Mouse (Mus musculus) kidney, embryonic 16.5 days (tissue): ENCODE measurements around the gene Isoc2b. TPM values are rescaled to one million over a fixed set of nuclear protein-coding genes. Genes with fewer than 3 reads are reported as not detected.

Experiments used
- ATAC-seq: fragments of 200-750 bp; cut with Nextera tagmentation; 2 replicates; pipeline ENCODE4 v1.8.0; 2017; ENCODE audit warnings: moderate TSS enrichment; ENCODE audit not compliant: low FRiP score, low TSS enrichment
- H3K27ac ChIP-seq: fragments of 300-500 bp; sonication (generic); 2 replicates; pipeline ENCODE4 v1.5.1; 2014; ENCODE audit warnings: low read length
- H3K27me3 ChIP-seq: fragments of 300-500 bp; sonication (generic); 2 replicates; pipeline ENCODE4 v1.6.1; 2014; ENCODE audit warnings: low read length, control low read depth, mixed read lengths; ENCODE audit not compliant: insufficient read depth
- H3K36me3 ChIP-seq: fragments of 300-500 bp; sonication (generic); 2 replicates; pipeline ENCODE4 v1.6.1; 2014; ENCODE audit warnings: low read length, control low read depth, mixed read lengths; ENCODE audit not compliant: insufficient read depth
- H3K4me1 ChIP-seq: fragments of 300-500 bp; sonication (generic); 2 replicates; pipeline ENCODE4 v1.6.1; 2014; ENCODE audit warnings: low read length, control low read depth, mixed read lengths; ENCODE audit not compliant: insufficient read depth
- H3K4me2 ChIP-seq: fragments of 300-500 bp; sonication (generic); replicated peaks from 2 replicates; pipeline ENCODE4 v1.6.1; 2014; ENCODE audit warnings: low read depth, low read length
- H3K4me3 ChIP-seq: fragments of 300-500 bp; sonication (generic); 2 replicates; pipeline ENCODE4 v1.5.1; 2014; ENCODE audit warnings: mild to moderate bottlenecking, low read length
- H3K9ac ChIP-seq: fragments of 300-500 bp; sonication (generic); replicated peaks from 2 replicates; pipeline ENCODE4 v1.6.1; 2014; ENCODE audit warnings: low read length
- H3K9me3 ChIP-seq: fragments of 300-500 bp; sonication (generic); 2 replicates; pipeline ENCODE4 v1.6.1; 2016; ENCODE audit warnings: low read length, control low read depth
- WGBS: fragments of 180-500 bp; shearing (Covaris S2); extraction: QIAGEN DNeasy Blood & Tissue Kit; methylation state at CpG from one replicate; pipeline ENCODE4 v1.1.7; 2014; 5-methylcytosine and 5-hydroxymethylcytosine counted together
- polyA plus RNA-seq: library from polyadenylated mRNA; unstranded; fragments of >200 nt; fragmentation: Nextera tagmentation; extraction: Ambion mirVana; gene quantifications from 2 replicates; pipeline ENCODE4 v1.2.1, GENCODE M21; 2015

Isoc2b gene
- polyA plus RNA-seq, 1 experiment from 2014 or later, result 9.2 TPM

DNA sequence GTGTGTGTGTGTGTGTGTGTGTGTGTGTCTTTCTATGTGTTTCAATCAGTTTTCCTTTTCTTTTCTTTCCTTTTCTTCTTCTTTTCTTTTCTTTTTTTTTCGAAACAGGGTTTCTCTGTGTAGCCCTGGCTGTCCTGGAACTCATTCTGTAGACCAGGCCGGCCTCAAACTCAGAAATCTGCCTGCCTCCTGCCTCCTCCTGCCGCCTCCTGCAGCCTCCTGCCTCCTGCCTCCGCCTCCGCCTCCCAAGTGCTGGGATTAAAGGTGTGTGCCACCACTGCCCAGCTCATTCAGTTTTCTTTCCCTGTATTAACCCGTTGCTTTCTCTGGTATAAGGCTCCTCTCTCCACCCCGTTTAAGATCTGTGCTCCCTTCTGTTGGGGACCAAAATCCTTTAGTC is 12.7 kb downstream of the Isoc2b start:
- no peak for ATAC-seq
- no peak overlapping the region for H3K4me3 ChIP-seq
- H3K4me2 ChIP-seq, result no peak overlapping the region
- no peak overlapping the region for H3K9ac ChIP-seq
- H3K27me3 ChIP-seq, result no peaks in the 10 kb centered on the region
- WGBS, result 67% methylated on average over 7 of the region's 7 CpGs
- no peaks in the 10 kb centered on the region for H3K9me3 ChIP-seq
- no peaks in the 10 kb centered on the region for H3K36me3 ChIP-seq
- no peak overlapping the region for H3K27ac ChIP-seq
- H3K4me1 ChIP-seq, result no peaks in the 10 kb centered on the region

DNA sequence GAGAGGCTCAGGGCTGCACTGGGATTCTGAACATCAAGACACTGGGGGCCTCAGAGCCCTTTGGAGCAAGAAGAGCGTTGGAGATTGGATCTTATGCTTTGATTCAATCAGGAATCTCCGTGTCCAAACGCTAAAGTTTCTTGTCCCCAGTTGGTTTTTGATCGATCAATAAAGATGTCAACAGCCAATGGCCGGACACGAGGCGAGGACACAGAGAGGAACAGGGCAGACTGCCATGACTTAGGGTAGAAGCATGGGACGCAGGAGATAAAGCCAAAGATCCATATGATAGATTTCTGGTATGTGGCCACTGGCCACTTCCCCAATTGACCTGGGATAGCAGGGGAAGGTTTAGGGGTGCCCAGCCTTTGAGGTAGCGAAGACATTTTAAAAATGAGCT is 13.6 kb downstream of the Isoc2b start:
- Histone ChIP-seq H3K4me2 (no peak overlapping the region), H3K9me3 (no peaks in the 10 kb centered on the region), H3K4me1 (no peaks in the 10 kb centered on the region), H3K4me3 (no peak overlapping the region), H3K9ac (no peak overlapping the region), H3K36me3 (no peaks in the 10 kb centered on the region), H3K27ac (no peak overlapping the region), H3K27me3 (no peaks in the 10 kb centered on the region)
- no peak for ATAC-seq
- WGBS, result 84% methylated on average over 9 of the region's 9 CpGs

DNA sequence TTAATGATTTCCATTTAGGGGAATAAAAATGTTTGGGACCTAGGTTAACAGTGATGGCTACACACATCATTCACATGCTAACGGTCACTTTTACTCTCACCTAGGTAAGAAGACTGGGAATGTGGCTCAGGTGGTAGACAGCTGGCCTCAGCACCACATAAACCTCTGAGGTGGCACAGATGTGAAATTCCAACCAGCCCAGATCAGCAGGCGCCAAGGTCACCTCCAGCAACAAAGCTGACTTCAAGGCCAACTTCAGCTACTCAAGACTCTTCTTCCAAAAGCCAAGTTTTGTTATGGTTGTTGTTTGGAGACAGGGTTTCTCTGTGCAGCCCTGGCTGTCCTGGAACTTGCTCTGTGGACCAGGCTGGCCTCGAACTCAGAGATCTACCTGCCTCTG is 16.4 kb downstream of the Isoc2b start:
- Histone ChIP-seq H3K36me3 (no peaks in the 10 kb centered on the region), H3K9me3 (no peaks in the 10 kb centered on the region), H3K4me1 (no peaks in the 10 kb centered on the region), H3K27me3 (no peaks in the 10 kb centered on the region), H3K9ac (no peak overlapping the region), H3K4me3 (no peak overlapping the region), H3K27ac (no peak overlapping the region), H3K4me2 (no peak overlapping the region)
- 80% methylated on average over 3 of the region's 3 CpGs for WGBS
- no peak for ATAC-seq

DNA sequence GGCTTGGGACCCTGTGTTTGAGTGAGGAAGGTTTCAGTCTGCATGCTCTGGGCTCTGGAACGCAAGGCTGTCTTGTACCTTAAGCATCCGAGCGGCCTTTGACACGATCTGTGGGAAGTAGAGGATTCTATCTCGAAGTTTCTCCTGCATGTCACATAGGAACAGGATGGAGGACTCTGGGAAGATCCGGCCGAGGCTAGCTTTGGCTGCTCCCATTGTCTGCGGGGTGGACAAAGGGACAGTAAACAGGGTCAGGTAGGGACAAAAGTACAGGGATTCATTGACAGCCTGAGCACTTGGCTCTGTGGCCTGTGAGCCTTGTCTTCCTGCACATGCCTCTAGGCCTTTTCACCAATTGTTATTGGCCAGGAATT is 18.8 kb downstream of the Isoc2b start:
- ATAC-seq, result no peak
- H3K36me3 ChIP-seq, result no peaks in the 10 kb centered on the region
- no peaks in the 10 kb centered on the region for H3K4me1 ChIP-seq
- H3K27me3 ChIP-seq, result peaks cover under 1% of the 10 kb centered on the region; the same call in 1 of the 2 replicates
- 73% methylated on average over 8 of the region's 8 CpGs for WGBS
- no peak overlapping the region for H3K4me2 ChIP-seq
- H3K27ac ChIP-seq, result no peak overlapping the region
- no peaks in the 10 kb centered on the region for H3K9me3 ChIP-seq
- H3K4me3 ChIP-seq, result no peak overlapping the region
- no peak overlapping the region for H3K9ac ChIP-seq

DNA sequence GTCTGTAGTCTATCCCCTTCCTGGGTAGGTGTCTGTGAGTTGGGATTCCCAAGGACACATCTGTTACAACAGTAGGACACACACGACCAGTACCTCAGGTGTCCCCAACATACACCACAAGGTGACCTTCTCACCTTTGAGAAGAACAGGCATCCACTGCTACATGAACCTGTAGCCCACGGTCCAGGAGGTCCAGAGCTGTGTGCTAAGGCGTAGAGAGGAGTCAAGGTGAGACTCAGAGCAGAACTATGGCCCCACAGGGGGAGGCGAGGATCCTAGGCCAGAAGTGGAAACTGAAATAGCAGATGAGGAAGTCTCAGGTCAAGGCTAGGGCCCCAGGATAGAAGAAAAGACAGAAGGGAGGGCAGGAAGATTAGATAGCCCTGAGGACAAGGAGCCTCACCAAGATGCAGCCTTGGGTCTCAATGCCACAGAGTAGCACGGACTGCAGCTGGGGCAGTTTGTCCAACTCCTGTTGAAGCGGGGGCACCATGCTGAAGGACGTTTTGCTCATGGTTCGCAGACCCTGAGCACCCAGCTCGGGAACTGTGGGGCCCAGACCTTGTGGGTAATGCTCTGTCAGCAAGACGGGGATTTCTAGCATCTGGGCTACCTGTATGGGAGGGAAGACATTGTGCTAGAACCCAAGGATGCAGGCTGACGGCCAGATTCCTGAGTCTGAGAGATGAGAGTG is 19.3 kb downstream of the Isoc2b start:
- no peak for ATAC-seq
- Histone ChIP-seq H3K27ac (no peak overlapping the region), H3K36me3 (no peaks in the 10 kb centered on the region), H3K4me3 (no peak overlapping the region), H3K9me3 (no peaks in the 10 kb centered on the region), H3K9ac (no peak overlapping the region), H3K27me3 (peaks cover 6% of the 10 kb centered on the region; the same call in 1 of the 2 replicates), H3K4me1 (no peaks in the 10 kb centered on the region), H3K4me2 (no peak overlapping the region)
- WGBS, result 75% methylated on average over 11 of the region's 11 CpGs

DNA sequence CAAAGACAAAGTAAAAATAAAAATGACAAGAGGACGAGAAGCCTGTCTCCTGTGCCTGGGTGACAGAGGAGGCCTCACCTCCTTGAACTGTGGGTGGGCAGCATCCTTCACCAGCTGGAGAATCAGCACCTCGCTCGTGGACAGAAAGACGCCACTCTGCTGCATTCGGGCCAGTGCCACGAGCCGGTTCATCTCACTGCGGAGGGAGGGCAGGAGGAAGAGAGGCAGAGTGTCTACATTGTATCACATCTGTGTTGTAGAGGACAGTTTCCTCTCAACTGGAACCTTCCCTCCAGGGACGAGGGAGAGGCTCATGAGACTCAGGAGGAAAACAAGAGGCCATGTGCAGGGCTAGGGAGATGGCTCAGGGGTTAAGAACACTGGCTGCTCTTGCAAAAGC is 20.7 kb downstream of the Isoc2b start:
- ATAC-seq, result no peak

DNA sequence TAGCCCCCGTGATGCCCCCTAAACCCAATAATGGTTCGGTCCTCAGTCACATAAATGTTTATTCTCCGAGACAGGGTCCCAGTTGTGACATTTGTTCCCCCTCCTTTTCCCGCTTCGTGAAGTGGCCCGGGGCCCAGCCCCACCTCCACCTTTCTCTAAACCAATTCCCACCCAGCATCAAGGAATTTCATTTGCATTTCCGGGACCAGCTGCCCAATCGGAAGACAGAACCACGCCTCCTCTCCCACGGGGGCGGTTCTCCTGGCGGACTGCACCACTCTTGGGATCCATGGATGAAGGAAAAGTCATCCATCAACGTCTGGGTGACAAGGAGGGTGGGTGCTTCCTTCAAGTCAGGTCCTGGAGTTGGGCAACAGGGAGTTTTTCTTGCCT is 25.1 kb downstream of the Isoc2b start:
- H3K4me2 ChIP-seq, result peak overlapping the region; percentile 85
- H3K4me3 ChIP-seq, result peak overlapping the region; percentile 51
- ATAC-seq, result peak; percentile 83
- peak overlapping the region; percentile 19; the same call in 1 of the 2 replicates for H3K9ac ChIP-seq
- H3K4me1 ChIP-seq, result peaks cover 21% of the 10 kb centered on the region
- WGBS, result under 1% methylated on average over 13 of the region's 13 CpGs
- no peak overlapping the region for H3K27ac ChIP-seq
- no peaks in the 10 kb centered on the region for H3K36me3 ChIP-seq
- peaks cover 52% of the 10 kb centered on the region for H3K27me3 ChIP-seq
- H3K9me3 ChIP-seq, result no peaks in the 10 kb centered on the region

More for the DNA sequence above, 20.7 kb downstream of the Isoc2b start:
- peaks cover 19% of the 10 kb centered on the region for H3K27me3 ChIP-seq
- H3K9ac ChIP-seq, result no peak overlapping the region
- H3K4me2 ChIP-seq, result no peak overlapping the region
- H3K9me3 ChIP-seq, result no peaks in the 10 kb centered on the region
- H3K36me3 ChIP-seq, result no peaks in the 10 kb centered on the region
- H3K4me1 ChIP-seq, result peaks cover 4% of the 10 kb centered on the region; the same call in 1 of the 2 replicates
- H3K4me3 ChIP-seq, result no peak overlapping the region
- WGBS, result 52% methylated on average over 9 of the region's 9 CpGs
- no peak overlapping the region for H3K27ac ChIP-seq

DNA sequence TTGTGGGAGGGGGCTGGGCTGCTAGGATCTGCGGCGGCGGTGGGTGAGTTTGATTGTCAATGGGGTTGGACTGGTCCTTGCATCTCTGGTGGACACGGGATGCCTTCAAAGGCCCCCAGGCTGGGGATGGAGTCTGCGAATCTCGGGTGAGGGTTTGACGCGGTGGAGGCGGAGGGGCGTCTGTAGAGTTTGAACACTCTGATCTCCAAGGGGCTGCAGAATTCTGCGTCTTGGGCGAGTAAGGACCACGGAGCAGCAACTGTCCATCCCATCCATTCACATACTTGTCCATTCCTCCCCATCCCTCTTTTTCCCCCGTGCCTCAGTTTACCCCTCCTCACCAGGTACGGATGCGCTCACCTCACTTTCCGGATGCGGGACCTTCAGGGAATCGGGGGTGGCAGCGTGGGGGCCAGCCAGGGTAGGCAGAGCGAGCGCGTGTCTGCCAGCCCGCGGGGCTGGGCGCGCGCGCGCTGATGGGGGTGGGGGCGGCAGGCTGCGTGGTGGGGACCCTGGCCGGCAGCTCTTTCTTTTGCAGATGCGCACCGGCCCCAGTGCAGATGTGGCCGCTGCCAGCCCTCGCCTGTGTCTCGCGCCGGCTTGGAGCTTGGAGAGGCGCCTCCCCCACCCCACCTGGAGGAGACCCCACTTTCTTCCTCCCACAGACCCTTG is 25.7 kb downstream of the Isoc2b start, which contains the start of gene Shisa7:
Gene Shisa7 (minus strand): TSS at position 452 of the 672 bp plus-strand sequence.
- Histone ChIP-seq H3K27ac (no peak within 1 kb of the TSS), H3K4me3 (peak within 1 kb of the TSS; percentile 51), H3K27me3 (peaks cover 56% of the 10 kb centered on the region), H3K9me3 (no peaks in the 10 kb centered on the region), H3K36me3 (no peaks in the 10 kb centered on the region), H3K4me1 (peaks cover 21% of the 10 kb centered on the region), H3K4me2 (peak within 1 kb of the TSS; percentile 85), H3K9ac (peak within 1 kb of the TSS; percentile 39)
- peak; percentile 65 for ATAC-seq
- under 1% methylated on average over 38 of the region's 41 CpGs for WGBS

DNA sequence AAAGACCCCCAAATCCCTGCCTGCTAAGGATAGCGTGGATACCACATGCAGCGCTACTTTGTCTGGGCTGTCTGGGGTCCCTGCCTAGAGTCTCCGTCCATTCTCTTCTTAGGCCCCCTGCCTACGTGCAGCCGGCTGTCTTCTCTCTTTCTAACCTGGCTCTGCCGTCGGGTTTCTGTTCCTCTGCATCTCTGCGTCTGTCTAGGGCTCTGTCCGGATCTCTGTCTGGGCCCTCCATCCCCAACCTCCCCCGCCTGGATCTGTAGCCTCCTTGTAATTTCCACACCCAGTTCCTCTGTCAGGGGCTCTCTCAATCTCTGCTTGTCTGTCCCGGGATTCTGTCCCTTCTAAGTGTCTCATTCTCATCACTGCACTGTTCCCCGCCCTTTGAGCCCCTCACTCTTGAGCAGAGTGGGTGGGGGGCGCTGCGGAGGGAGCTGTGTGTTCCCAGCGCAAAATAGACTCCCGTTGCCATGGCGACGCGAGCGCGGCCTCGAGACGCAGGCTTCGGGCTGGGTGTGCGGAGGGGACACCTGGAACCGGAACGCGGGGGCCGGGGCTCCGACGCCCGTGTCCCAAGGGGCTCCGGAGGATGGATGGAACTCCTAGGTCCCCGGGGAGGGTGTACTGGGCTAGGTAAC is 26.3 kb downstream of the Isoc2b start:
- under 1% methylated on average over 34 of the region's 34 CpGs for WGBS
- Histone ChIP-seq H3K4me3 (peak overlapping the region; percentile 51), H3K4me1 (peaks cover 21% of the 10 kb centered on the region), H3K4me2 (peak overlapping the region; percentile 85), H3K36me3 (no peaks in the 10 kb centered on the region), H3K9ac (peak overlapping the region; percentile 39; the same call in 1 of the 2 replicates), H3K27ac (no peak overlapping the region), H3K9me3 (no peaks in the 10 kb centered on the region), H3K27me3 (peaks cover 57% of the 10 kb centered on the region)
- 0 out of 2 replicates have a peak, but pooled peaks have one; percentile 8 for ATAC-seq
